Mouse (Mus musculus) midbrain, embryonic 12.5 days (tissue): ENCODE results near the gene Josd2. TPM values are rescaled to one million over a fixed set of nuclear protein-coding genes. Genes with fewer than 3 reads are reported as not detected.

Source experiments
- ATAC-seq: fragments of 200-750 bp; cut with Nextera tagmentation; 2 replicates; pipeline ENCODE4 v1.8.0; 2017; ENCODE audit warnings: low read depth, moderate TSS enrichment, moderate library complexity; ENCODE audit not compliant: low FRiP score
- H3K27ac ChIP-seq: fragments of 300-500 bp; sonication (generic); replicated peaks from 2 replicates; pipeline ENCODE4 v1.5.1; 2016; ENCODE audit warnings: mild to moderate bottlenecking
- H3K27me3 ChIP-seq: fragments of 300-500 bp; sonication (generic); 2 replicates; pipeline ENCODE4 v1.6.1; 2016; ENCODE audit warnings: mild to moderate bottlenecking
- H3K36me3 ChIP-seq: fragments of 300-500 bp; sonication (generic); 2 replicates; pipeline ENCODE4 v1.6.1; 2016
- H3K4me1 ChIP-seq: fragments of 300-500 bp; sonication (generic); 2 replicates; pipeline ENCODE4 v1.6.1; 2016
- H3K4me2 ChIP-seq: fragments of 300-500 bp; sonication (generic); replicated peaks from 2 replicates; pipeline ENCODE4 v1.6.1; 2016; ENCODE audit warnings: mild to moderate bottlenecking, moderate library complexity
- H3K4me3 ChIP-seq: fragments of 300-500 bp; sonication (generic); 2 replicates; pipeline ENCODE4 v1.5.1; 2016; ENCODE audit warnings: mild to moderate bottlenecking
- H3K9ac ChIP-seq: fragments of 300-500 bp; sonication (generic); replicated peaks from 2 replicates; pipeline ENCODE4 v1.6.1; 2016; ENCODE audit warnings: mild to moderate bottlenecking, moderate library complexity
- H3K9me3 ChIP-seq: fragments of 300-500 bp; sonication (generic); 2 replicates; pipeline ENCODE4 v1.6.1; 2016; ENCODE audit warnings: mild to moderate bottlenecking
- WGBS: fragments of 180-500 bp; shearing (Covaris S2); methylation state at CpG from one replicate; pipeline ENCODE4 v1.1.7; 2016; 5-methylcytosine and 5-hydroxymethylcytosine counted together
- microRNA-seq: library from miRNA; unstranded; fragments of <30 nt; microRNA quantifications from one replicate; pipeline ENCODE4, GENCODE M21; 2017
- polyA plus RNA-seq: library from polyadenylated mRNA; unstranded; fragments of >200 nt; fragmentation: Nextera tagmentation; extraction: Ambion mirVana; gene quantifications from 2 replicates; pipeline ENCODE4 v1.2.1, GENCODE M21; 2016

The Josd2 gene
- polyA plus RNA-seq, 1 experiment from 2014 or later = 58.1 TPM

- peak within 1 kb of the TSS; percentile 80 for H3K4me3 ChIP-seq
- ATAC-seq = peak; percentile 96
- H3K36me3 ChIP-seq = peaks cover 27% of the 10 kb centered on the region
- H3K27me3 ChIP-seq = peaks cover 24% of the 10 kb centered on the region
- peak within 1 kb of the TSS; percentile 88 for H3K9ac ChIP-seq
- H3K4me2 ChIP-seq = peak within 1 kb of the TSS; percentile 83
- H3K4me1 ChIP-seq = peaks cover 24% of the 10 kb centered on the region
- 1% methylated on average over 58 of the region's 58 CpGs for WGBS
- no peaks in the 10 kb centered on the region for H3K9me3 ChIP-seq
- H3K27ac ChIP-seq = peak within 1 kb of the TSS; percentile 97
Measured at GRCm38 (mm10) chr7:44495992-44496770, 28.4 kb downstream of the Josd2 start, which contains the start of the genes Emc10 and Fam71e1. Emc10 (minus strand) TSS chr7:44496529. Fam71e1 (plus strand) TSS chr7:44496581.

DNA sequence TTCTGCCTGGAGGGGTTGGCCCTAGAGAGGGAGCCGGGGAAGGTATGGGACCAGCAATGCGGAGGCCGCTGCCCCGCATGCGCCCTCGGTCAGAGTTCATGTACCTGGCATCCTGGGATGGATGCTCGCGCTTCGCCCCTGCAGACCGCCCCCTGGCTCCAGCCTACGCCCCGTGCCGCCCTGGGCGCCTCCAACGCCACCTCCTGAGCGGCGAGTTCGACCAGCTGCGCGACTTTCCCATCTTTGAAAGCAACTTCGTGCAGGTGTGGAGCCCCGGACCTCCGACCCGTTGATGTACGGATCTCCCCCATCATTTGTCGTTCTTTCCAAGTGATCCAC is 29.0 kb downstream of the Josd2 start:
- under 1% methylated on average over 26 of the region's 26 CpGs for WGBS
- Histone ChIP-seq H3K4me1 (peaks cover 24% of the 10 kb centered on the region), H3K36me3 (peaks cover 22% of the 10 kb centered on the region), H3K27ac (peak overlapping the region; percentile 97), H3K4me2 (peak overlapping the region; percentile 83), H3K27me3 (peaks cover 24% of the 10 kb centered on the region), H3K9me3 (no peaks in the 10 kb centered on the region), H3K4me3 (peak overlapping the region; percentile 80), H3K9ac (peak overlapping the region; percentile 88)
- no peak for ATAC-seq

DNA sequence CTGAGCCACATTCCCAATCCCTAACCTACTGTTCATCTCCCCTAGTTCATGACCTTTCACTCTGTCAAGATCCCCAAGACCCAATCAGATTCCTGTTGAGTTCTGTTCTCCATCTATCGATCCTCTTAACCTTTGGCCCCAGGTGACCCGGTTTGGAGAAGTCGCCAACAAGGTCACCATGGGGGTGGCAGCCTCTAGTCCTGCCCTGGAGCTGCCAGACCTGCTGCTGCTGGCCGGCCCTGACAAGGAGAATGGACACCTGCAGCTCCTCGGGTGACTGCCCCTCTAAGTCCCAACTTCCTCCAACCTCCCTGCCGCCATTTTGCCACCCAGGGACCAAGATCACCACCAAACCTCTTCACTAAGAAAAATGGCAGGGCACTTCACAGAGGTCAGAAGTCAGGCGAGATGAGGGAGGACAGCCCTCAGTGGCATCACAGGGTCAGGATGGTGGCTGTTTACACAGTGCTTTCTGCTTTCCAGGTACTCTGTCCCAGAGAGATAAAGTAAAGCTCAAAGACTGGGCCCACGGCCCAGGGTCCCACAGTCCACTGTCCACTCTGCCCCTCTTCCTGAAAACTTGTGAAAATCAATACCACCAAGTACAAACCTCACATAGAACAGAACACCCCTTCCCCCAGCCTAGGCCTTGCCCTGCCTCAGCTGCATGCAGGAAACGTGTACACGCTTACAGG is 29.7 kb downstream of the Josd2 start:
- H3K36me3 ChIP-seq = peaks cover 14% of the 10 kb centered on the region
- no peak for ATAC-seq
- peaks cover 24% of the 10 kb centered on the region for H3K4me1 ChIP-seq
- H3K27ac ChIP-seq = no peak overlapping the region
- H3K9me3 ChIP-seq = no peaks in the 10 kb centered on the region
- H3K4me2 ChIP-seq = peak overlapping the region; percentile 83
- 84% methylated on average over 10 of the region's 10 CpGs for WGBS
- H3K9ac ChIP-seq = no peak overlapping the region
- H3K4me3 ChIP-seq = peak overlapping the region; percentile 80
- peaks cover 24% of the 10 kb centered on the region for H3K27me3 ChIP-seq

DNA sequence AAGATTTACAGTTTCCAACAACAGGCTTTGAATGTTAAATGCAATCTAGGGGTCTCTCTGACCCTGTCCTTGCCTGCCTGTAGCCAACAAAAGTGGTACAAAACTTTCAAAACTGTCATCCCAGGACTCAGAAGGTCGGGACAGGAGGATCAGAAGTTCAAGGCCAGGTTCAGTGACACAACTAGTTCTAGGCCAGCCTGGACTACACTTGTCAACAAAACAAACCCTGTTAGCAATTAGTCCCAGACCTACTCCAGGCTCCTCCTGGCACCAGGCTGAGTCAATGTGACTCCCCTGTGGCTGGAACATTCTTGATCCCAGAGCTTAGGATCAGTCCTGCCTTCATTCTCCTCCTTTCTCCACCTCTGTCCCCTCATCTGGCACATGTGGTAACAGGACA is 31.1 kb downstream of the Josd2 start:
- Histone ChIP-seq H3K36me3 (0 out of 2 replicates have a peak, but pooled peaks cover 5% of the 10 kb centered on the region), H3K27ac (no peak overlapping the region), H3K9ac (no peak overlapping the region), H3K4me3 (no peak overlapping the region), H3K4me1 (peaks cover 24% of the 10 kb centered on the region), H3K4me2 (no peak overlapping the region), H3K9me3 (no peaks in the 10 kb centered on the region), H3K27me3 (peaks cover 24% of the 10 kb centered on the region)
- ATAC-seq = no peak
- 79% methylated on average over 1 of the region's 1 CpGs for WGBS

DNA sequence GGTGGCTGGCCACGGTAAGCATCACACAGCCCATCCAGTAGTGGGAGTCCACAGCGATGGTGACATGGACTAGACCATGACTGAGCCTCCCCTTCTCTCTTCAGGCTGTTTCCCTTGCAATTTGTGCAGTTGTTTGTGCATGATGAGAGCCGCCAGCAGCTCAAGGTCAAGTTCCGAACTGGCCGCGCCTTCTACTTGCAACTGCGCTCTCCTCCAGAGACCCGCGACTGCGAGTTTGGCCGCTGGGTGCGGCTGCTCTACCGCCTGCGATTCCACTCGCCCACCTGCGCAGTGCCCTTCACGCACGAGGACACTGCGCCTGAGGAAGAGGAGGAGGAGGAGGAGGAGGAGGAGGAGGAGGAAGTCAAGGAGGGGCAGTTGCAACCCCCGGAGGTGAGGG is 32.3 kb downstream of the Josd2 start:
- Histone ChIP-seq H3K4me2 (no peak overlapping the region), H3K9me3 (no peaks in the 10 kb centered on the region), H3K27me3 (peaks cover 24% of the 10 kb centered on the region), H3K27ac (no peak overlapping the region), H3K36me3 (no peaks in the 10 kb centered on the region), H3K4me1 (peaks cover 14% of the 10 kb centered on the region), H3K9ac (no peak overlapping the region), H3K4me3 (no peak overlapping the region)
- no peak for ATAC-seq
- WGBS = 73% methylated on average over 20 of the region's 20 CpGs

GRCm38 (mm10) chr7:44501563-44502115 is 33.9 kb downstream of the Josd2 start:
- Histone ChIP-seq H3K9ac (no peak overlapping the region), H3K9me3 (no peaks in the 10 kb centered on the region), H3K4me1 (peaks cover 6% of the 10 kb centered on the region), H3K4me2 (no peak overlapping the region), H3K27ac (no peak overlapping the region), H3K36me3 (no peaks in the 10 kb centered on the region), H3K27me3 (peaks cover 24% of the 10 kb centered on the region), H3K4me3 (no peak overlapping the region)
- peak; percentile 53 for ATAC-seq
- 45% methylated on average over 5 of the region's 5 CpGs for WGBS

- Histone ChIP-seq H3K4me3 (no peak overlapping the region), H3K27me3 (peaks cover 32% of the 10 kb centered on the region), H3K9me3 (no peaks in the 10 kb centered on the region), H3K4me2 (no peak overlapping the region), H3K27ac (no peak overlapping the region), H3K9ac (no peak overlapping the region), H3K4me1 (no peaks in the 10 kb centered on the region), H3K36me3 (no peaks in the 10 kb centered on the region)
- ATAC-seq = no peak
Measured at GRCm38 (mm10) chr7:44507491-44507890, 39.7 kb downstream of the Josd2 start.

DNA sequence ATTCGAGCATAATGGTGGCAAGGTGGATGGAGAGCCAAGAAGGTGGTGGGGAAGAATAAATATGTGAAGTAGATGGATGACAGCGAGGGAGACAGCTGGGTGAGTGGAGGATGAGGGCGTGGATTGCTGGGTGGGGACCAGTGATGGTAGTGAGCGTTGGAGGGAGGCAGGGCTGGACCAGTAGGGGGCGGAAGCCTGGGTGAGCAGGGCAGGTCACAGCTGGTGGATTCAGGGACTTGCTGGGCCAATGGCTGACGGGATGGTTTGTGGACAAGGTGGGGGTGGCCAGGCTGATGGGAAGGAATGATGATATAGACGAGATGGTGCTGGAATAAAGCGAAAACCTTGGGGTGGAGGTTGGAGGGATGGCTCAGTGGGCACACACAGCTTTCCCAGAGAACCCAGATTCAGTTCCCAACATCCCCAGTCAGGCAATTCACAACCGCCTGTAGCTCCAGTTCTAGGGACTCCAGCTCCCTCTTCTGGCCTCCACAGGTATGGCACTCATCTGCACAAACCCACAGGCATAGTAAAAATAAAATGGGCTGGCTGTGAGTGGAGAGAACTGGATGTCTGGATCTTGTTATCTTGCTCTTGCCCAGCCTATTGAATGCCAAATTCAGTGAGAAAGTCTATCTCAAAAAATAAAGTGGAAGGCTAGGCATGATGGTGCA is 51.6 kb downstream of the Josd2 start:
- no peak overlapping the region for H3K27ac ChIP-seq
- WGBS = 71% methylated on average over 9 of the region's 9 CpGs
- H3K27me3 ChIP-seq = peaks cover 63% of the 10 kb centered on the region
- no peaks in the 10 kb centered on the region for H3K36me3 ChIP-seq
- H3K4me1 ChIP-seq = no peaks in the 10 kb centered on the region
- H3K9me3 ChIP-seq = no peaks in the 10 kb centered on the region
- H3K4me2 ChIP-seq = no peak overlapping the region
- no peak for ATAC-seq
- H3K9ac ChIP-seq = no peak overlapping the region
- no peak overlapping the region for H3K4me3 ChIP-seq

DNA sequence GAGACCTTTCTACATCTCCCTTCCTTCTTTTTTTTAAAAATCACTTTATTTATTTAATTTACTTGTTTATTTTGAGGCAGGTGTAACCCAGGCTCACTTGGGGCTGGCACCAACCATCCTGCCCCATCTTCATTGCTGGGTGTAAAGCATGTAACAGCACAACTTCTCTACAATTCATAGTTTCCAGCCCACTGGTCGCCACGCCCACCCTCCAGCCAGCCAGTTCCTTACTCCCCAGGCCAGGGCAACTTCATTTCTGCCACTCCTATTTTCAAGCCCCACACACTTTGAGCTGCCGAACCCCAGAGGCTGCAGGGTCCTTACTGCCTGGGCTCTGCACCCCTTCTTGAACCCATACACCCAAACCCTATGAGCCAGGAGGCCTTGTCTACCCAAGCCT is 53.2 kb downstream of the Josd2 start:
- Histone ChIP-seq H3K36me3 (no peaks in the 10 kb centered on the region), H3K4me3 (no peak overlapping the region), H3K4me2 (no peak overlapping the region), H3K9ac (no peak overlapping the region), H3K27ac (no peak overlapping the region), H3K4me1 (peaks cover 6% of the 10 kb centered on the region; the same call in 1 of the 2 replicates), H3K9me3 (no peaks in the 10 kb centered on the region), H3K27me3 (peaks cover 65% of the 10 kb centered on the region)
- no peak for ATAC-seq
- WGBS = 64% methylated on average over 3 of the region's 3 CpGs

Small RNAs within 50 kb of the gene (microRNA-seq; reads per million reads assigned to microRNA genes)
- gene Mir7052 = not detected

Other genes starting within 250 kb of the Josd2 start
- not detected in 2 replicates for gene Klk1, start 242.6 kb upstream of the Josd2 start, polyA plus RNA-seq
- not detected in 2 replicates for gene Gm36864, start 231.8 kb upstream of the Josd2 start, polyA plus RNA-seq
- gene 1700028J19Rik, start 221.3 kb upstream of the Josd2 start, polyA plus RNA-seq = 1.1 and 1.6 TPM in 2 replicates
- 174 and 194 TPM in 2 replicates for gene 2410002F23Rik, start 221.3 kb upstream of the Josd2 start, polyA plus RNA-seq
- gene Acp4, start 210.6 kb upstream of the Josd2 start, polyA plus RNA-seq = 0.18 TPM in 2 replicates
- not detected in 2 replicates for gene Gm15517, start 206.5 kb upstream of the Josd2 start, polyA plus RNA-seq
- 2.5 and 2.6 TPM in 2 replicates for gene Clec11a, start 161.1 kb upstream of the Josd2 start, polyA plus RNA-seq
- gene Shank1, start 157.7 kb upstream of the Josd2 start, polyA plus RNA-seq = 8.5 and 11.4 TPM in 2 replicates
- gene Syt3, start 83.9 kb upstream of the Josd2 start, polyA plus RNA-seq = 5.4 and 6.4 TPM in 2 replicates
- 0.74 and 1.3 TPM in 2 replicates for gene 1700008O03Rik, start 82.2 kb upstream of the Josd2 start, polyA plus RNA-seq
- gene Lrrc4b, start 39.0 kb upstream of the Josd2 start, polyA plus RNA-seq = 12.0 and 13.5 TPM in 2 replicates
- gene Aspdh, start 2.6 kb upstream of the Josd2 start, polyA plus RNA-seq = 3.4 and 5.1 TPM in 2 replicates
- 132 and 136 TPM in 2 replicates for gene Emc10, start 28.5 kb downstream of the Josd2 start, polyA plus RNA-seq
- 32.4 and 35.1 TPM in 2 replicates for gene Fam71e1, start 28.6 kb downstream of the Josd2 start, polyA plus RNA-seq
- 0.16 and 0.22 TPM in 2 replicates for gene Mybpc2, start 56.7 kb downstream of the Josd2 start, polyA plus RNA-seq
- gene Spib, start 64.1 kb downstream of the Josd2 start, polyA plus RNA-seq = not detected in 2 replicates
- gene Pold1, start 80.9 kb downstream of the Josd2 start, polyA plus RNA-seq = 94.1 and 96.0 TPM in 2 replicates
- gene Nr1h2, start 86.0 kb downstream of the Josd2 start, polyA plus RNA-seq = 78.2 and 80.3 TPM in 2 replicates
- 0.45 and 0.60 TPM in 2 replicates for gene Napsa, start 104.4 kb downstream of the Josd2 start, polyA plus RNA-seq
- gene Kcnc3, start 122.7 kb downstream of the Josd2 start, polyA plus RNA-seq = 2.3 and 2.6 TPM in 2 replicates
- gene Myh14, start 202.9 kb downstream of the Josd2 start, polyA plus RNA-seq = 1.9 and 2.3 TPM in 2 replicates
- gene Izumo2, start 240.8 kb downstream of the Josd2 start, polyA plus RNA-seq = not detected in 2 replicates